Mouse (Mus musculus): ENCODE measurements around the gene Rnf5. TPM values are rescaled to one million over a fixed set of nuclear protein-coding genes. Genes with fewer than 3 reads are reported as not detected.
A peak's percentile ranks its signal among the peaks of the same experiment; 100 is the strongest.

Gene Rnf5
- total RNA-seq, 2 experiments from 2014 or later, result 19.8 to 21.8 TPM

DNA sequence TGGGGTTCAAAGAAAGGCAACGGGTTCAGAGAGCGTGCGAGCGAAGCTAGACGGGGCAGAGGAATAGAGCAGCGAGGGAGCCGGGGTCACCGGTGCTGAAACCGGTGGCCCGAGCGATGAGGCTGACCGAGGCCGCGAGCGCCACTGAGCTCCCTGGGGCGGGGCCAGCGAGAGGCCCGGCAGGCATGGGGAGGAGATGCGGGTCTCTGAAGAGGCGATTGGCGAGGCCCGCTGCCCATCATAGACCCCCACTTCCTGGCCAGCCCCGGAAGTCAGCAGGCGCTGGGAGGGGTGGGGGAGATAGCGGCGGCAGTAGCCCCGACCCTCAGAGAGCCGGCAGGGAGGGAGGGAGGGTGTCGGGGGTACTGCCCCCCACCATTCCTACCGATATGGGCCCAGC is 2.1 kb upstream of the Rnf5 start:
- peak; percentile 97 for DNase-seq

DNA sequence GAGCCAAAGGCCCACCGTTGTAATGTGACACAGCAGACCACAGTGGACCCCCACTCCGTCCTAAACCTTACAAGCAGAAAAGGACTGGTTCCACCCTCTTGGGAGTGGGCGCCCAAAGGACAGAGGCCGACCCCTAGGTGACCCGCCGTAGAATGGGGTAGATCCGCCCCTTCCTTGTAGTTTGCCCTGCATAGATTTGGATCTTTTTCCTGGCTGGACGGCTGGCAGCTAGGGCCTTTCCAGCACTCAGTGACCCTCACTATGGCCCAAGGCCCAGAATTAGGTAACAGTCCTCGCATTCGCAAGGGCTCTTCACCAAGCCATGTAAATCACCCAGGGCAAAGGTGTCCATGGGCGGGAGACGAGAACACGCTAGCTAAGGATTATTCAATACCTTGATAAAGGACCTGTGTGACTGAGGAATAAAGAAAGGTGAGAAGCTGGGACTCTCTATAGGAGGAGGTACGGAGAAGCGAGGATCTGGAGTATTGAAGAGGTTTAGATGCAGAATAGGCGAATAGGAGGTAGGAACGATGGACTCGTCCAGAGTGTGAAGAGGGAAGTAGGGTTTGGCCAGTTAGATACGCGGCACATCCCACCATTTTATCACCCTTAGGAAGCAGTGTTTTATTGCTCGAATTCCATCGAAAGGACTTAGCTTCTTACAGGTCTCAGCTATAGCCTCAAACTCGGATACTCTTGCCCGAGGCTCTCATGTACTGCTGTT is 1.2 kb upstream of the Rnf5 start:
- no peak for DNase-seq

- peak; percentile 97 for DNase-seq
Measured at GRCm38 (mm10) chr17:34604061-34604508, 595 bp upstream of the Rnf5 start, which contains the start of gene Agpat1. Gene Agpat1 (plus strand): TSS chr17:34604262.

GRCm38 (mm10) chr17:34601796-34602195 is 1.7 kb downstream of the Rnf5 start:
- no peak for DNase-seq

DNA sequence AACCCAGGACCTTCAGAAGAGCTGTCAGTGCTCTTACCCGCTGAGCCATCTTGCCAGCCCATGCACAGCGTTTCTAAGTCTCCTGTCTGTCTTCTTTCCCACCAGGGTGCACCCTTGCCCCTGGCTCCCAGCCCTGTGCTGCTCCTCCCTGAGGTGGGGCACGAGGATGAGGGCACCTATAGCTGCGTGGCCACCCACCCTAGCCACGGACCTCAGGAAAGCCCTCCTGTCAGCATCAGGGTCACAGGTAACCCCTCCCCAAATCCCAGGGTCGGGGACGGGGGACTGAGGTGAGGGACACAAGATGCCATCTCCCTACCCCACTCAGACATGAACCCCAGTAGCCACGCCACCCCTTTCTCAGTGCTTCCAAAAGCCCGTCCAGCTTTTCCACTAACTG is 3.6 kb downstream of the Rnf5 start:
- DNase-seq, result no peak

- DNase-seq, result no peak
Measured at GRCm38 (mm10) chr17:34597566-34598095, 5.9 kb downstream of the Rnf5 start, which contains the start of gene Ager. Gene Ager (plus strand): TSS chr17:34597862.

GRCm38 (mm10) chr17:34596098-34596497 is 7.4 kb downstream of the Rnf5 start:
- no peak for DNase-seq

GRCm38 (mm10) chr17:34593752-34594525 is 9.6 kb downstream of the Rnf5 start:
- DNase-seq, result peak; percentile 42

- peak; percentile 39 for DNase-seq
Measured at GRCm38 (mm10) chr17:34592581-34593549, 10.6 kb downstream of the Rnf5 start.

GRCm38 (mm10) chr17:34591994-34592375 is 11.5 kb downstream of the Rnf5 start:
- DNase-seq, result peak; percentile 94

DNA sequence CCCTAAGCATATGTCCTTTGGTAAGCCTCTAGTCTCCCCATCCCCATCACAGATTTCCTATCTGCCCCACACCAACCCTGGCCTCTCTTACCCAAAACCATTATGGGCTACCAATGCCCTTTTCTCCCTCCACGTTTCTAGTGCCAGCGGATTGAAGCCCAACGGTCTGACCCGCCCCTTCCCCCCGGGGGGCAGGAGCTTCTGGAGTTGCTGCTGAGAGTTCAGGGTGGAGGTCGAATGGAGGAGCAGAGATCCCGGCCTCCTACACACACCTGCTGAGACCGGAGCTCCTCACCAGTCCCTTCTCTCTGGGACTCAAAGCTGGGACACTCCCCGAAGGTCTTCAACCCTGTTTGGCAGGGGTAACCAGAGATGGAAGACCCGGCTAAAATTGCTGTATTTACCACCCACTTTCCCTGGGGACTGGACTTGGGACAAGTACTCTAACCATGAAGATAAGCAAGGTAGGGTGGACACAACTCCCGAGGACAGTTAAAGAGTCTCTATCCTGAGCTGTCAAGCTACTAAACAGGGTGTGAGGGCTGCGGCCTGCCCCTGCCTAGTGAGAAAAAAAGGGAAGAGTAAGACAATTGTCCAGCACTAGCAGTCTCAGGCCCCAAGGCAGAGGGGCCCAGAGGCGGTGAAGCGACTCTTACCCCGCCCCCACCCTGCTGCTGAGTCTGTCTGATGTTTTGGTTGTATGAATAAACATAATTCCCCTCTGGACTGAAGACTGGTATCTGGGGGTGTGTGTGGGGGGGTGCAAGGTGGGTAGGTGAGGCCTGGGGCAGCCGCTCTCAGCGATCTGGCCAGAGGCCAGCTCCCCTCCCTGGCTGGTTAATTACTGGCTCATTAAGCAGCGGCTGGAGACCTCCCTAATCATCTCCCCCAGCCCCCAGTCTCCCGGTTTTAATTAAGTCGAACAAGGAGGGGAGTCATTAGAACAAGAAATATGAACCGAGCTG is 12.2 kb downstream of the Rnf5 start, which contains the start of gene Pbx2:
Pbx2 (plus strand) TSS at position 238 of the 965 bp plus-strand sequence.
- no peak for DNase-seq

- no peak for DNase-seq
Measured at GRCm38 (mm10) chr17:34590154-34590987, 13.1 kb downstream of the Rnf5 start.

- DNase-seq, result peak; percentile 65
Measured at GRCm38 (mm10) chr17:34589681-34590101, 13.8 kb downstream of the Rnf5 start, which contains the start of gene Gpsm3. Gene Gpsm3 (plus strand): TSS chr17:34589806.

- DNase-seq, result no peak
Measured at GRCm38 (mm10) chr17:34589206-34589605, 14.3 kb downstream of the Rnf5 start.

DNA sequence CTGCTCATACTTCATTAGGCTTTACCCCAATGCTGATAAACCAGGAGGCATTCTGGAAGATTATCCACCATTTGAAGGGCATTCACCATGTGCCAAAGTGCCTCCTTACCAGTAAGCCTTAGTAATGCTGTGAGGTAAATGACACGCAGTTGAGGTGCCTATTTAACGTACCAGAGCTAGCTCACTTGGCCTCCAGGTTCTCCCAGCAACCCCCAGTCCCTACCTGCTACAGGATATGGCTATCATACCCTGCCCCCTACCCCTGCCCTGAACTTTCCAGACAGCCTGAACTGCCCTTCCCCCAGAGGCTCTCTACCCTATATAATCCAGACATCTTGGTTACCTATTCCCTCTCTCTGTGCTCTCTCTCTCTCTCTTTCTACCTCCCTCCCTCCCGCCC is 14.7 kb downstream of the Rnf5 start:
- no peak for DNase-seq

DNA sequence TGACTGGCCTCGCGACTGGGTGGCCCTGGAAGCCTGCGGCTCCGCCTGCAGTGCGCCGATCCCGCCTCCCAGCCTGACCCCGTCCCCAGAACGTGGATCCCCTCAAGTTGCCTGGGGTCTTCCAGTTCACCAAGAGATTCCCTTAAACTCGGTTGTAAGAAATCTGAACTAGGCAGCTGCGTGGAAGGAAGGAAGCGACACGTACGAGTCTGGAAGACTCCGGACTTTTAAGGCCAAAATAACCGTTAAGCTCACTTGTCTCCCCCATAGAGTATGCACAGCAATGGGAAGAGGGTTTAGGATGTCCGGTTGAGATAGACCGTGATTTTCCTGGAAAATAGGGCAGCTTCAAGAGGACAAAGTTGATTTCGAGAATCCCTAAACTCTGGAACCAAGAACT is 15.7 kb downstream of the Rnf5 start:
- DNase-seq, result no peak

GRCm38 (mm10) chr17:34587423-34587811 is 16.1 kb downstream of the Rnf5 start:
- peak; percentile 98 for DNase-seq

DNA sequence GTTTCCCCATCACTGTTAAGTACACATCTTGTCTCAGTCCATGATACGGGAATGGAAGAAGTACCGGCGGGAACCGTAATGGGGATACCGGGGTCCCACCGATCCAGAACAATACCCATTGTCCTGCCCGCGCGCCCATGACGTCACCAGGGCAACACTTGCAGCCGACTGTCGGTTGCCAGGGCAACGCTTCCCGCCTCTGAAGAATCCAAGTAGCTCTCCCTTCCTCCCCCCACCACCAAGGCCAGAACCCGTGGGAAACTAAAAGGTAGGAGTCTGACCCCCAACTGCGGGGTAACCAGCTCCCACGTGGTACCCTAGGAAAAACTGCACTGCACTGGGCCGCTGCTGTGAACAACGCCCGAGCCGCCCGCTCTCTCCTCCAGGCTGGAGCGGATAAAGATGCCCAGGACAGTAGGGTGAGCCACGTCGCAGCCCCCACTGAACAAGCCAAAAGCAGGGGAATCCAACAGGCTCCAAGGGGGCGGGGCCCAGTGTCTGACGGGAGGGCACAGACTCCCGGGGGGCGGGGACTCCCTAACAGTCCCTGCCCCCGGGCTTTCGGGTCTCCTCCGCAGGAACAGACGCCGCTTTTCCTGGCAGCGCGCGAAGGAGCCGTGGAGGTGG is 16.6 kb downstream of the Rnf5 start:
- DNase-seq, result peak; percentile 90
